Mouse (Mus musculus) ES-E14 (cell line): ENCODE data around the gene Flywch2. TPM values are rescaled to one million over a fixed set of nuclear protein-coding genes. Genes with fewer than 3 reads are reported as not detected.

ENCODE experiments used
- DNase-seq: peaks from one replicate; pipeline ENCODE4 v3.0.0-alpha.2; 2013; ENCODE audit warnings: low read depth, low spot score
- H3K27ac ChIP-seq: 2 replicates; pipeline ENCODE4 v1.5.1; 2012; ENCODE audit warnings: low read depth, mild to moderate bottlenecking, low read length, moderate library complexity, mixed read lengths; ENCODE audit not compliant: poor library complexity, insufficient read depth, severe bottlenecking
- H3K36me3 ChIP-seq: 2 replicates; pipeline ENCODE4 v1.6.1; 2012; ENCODE audit warnings: mild to moderate bottlenecking, low read length, moderate library complexity, mixed read lengths; ENCODE audit not compliant: control insufficient read depth, poor library complexity, insufficient read depth, severe bottlenecking
- H3K4me1 ChIP-seq, 2 experiments: fragments of 150-350 bp in 1 of 2; sonication (generic) in 1 of 2; 2 replicates each; pipeline ENCODE4 v1.6.1; 2012; ENCODE audit warnings: low read length in 2 of 2, mild to moderate bottlenecking in 1 of 2, mixed read lengths in 1 of 2; ENCODE audit not compliant: control insufficient read depth in 2 of 2, insufficient read depth in 2 of 2, poor library complexity in 1 of 2
- H3K4me3 ChIP-seq, 2 experiments: fragments of 150-350 bp in 1 of 2; sonication (generic) in 1 of 2; 2 replicates each; pipeline ENCODE4 v1.5.1; 2012; ENCODE audit warnings: low read length in 2 of 2, low read depth in 1 of 2, mild to moderate bottlenecking in 1 of 2, mixed read lengths in 1 of 2; ENCODE audit not compliant: insufficient read depth in 1 of 2, poor library complexity in 1 of 2, severe bottlenecking in 1 of 2
- H3K9ac ChIP-seq: 2 replicates; pipeline ENCODE4 v1.6.1; 2012; ENCODE audit warnings: low read depth, mild to moderate bottlenecking, low read length, mixed read lengths; ENCODE audit not compliant: poor library complexity, insufficient read depth, severe bottlenecking
- H3K9me3 ChIP-seq: fragments of 150-350 bp; sonication (generic); 2 replicates; pipeline ENCODE4 v1.6.1; 2012; ENCODE audit warnings: low read depth, mild to moderate bottlenecking, low read length; ENCODE audit not compliant: control insufficient read depth, insufficient read depth
- CHD2 ChIP-seq: IDR thresholded peaks from 2 replicates; pipeline ENCODE4 v1.6.1; 2014; ENCODE audit warnings: mild to moderate bottlenecking, low read depth, low read length, inconsistent platforms
- HCFC1 ChIP-seq: IDR thresholded peaks from 2 replicates; pipeline ENCODE4 v1.6.1; 2012; ENCODE audit warnings: low read length, inconsistent platforms, borderline replicate concordance; ENCODE audit not compliant: insufficient read depth
- MAFK ChIP-seq: IDR thresholded peaks from 2 replicates; pipeline ENCODE4 v1.6.1; 2014; ENCODE audit warnings: mild to moderate bottlenecking, low read depth, low read length, inconsistent platforms; ENCODE audit not compliant: insufficient read depth
- ZC3H11A ChIP-seq: IDR thresholded peaks from 2 replicates; pipeline ENCODE4 v1.6.1; 2012; ENCODE audit warnings: low read depth, mild to moderate bottlenecking, inconsistent platforms, low read length, borderline replicate concordance
- ZNF384 ChIP-seq: IDR thresholded peaks from 2 replicates; pipeline ENCODE4 v1.6.1; 2012; ENCODE audit warnings: low read depth, low read length, inconsistent platforms
- in situ Hi-C, 2 experiments: fragments of 600-800 bp; cut with MboI; formaldehyde crosslinking; loops; one replicate each; pipeline ENCODE4 v1.15.1; 2025; ENCODE audit warnings: low sequenced_read_pairs in 2 of 2, inconsistent platforms in 1 of 2; ENCODE audit not compliant: unreplicated experiment in 2 of 2
- total RNA-seq: library from RNA; depleted of rRNA; stranded (reverse); fragments of 300-350 nt; gene quantifications from 2 replicates; pipeline ENCODE4 v1.2.3, GENCODE M21; 2012

The Flywch2 gene
- total RNA-seq, 1 experiment, result 8.0 TPM

- TF ChIP-seq HCFC1 (no peak), CHD2 (no peak), ZNF384 (no peak), MAFK (no peak), ZC3H11A (no peak)
- no peak overlapping the region for H3K9ac ChIP-seq
- peaks cover 0 to 23% of the 10 kb centered on the region in 2 experiments; a peak in 1 of 4 replicates for H3K4me1 ChIP-seq
- in situ Hi-C loops, result no loop called here
- H3K27ac ChIP-seq, result no peak overlapping the region
- peaks cover 33% of the 10 kb centered on the region for H3K9me3 ChIP-seq
- H3K4me3 ChIP-seq, result no peak overlapping the region
- peaks cover 92% of the 10 kb centered on the region for H3K36me3 ChIP-seq
- no peak for DNase-seq
Measured at GRCm38 (mm10) chr17:23820731-23821130, 34.9 kb upstream of the Flywch2 start.

GRCm38 (mm10) chr17:23819235-23819634 is 33.4 kb upstream of the Flywch2 start:
- Histone ChIP-seq H3K36me3 (peaks cover 92% of the 10 kb centered on the region), H3K9ac (no peak overlapping the region), H3K4me3 (no peak overlapping the region), H3K4me1 (peaks cover 0 to 18% of the 10 kb centered on the region in 2 experiments; a peak in 1 of 4 replicates), H3K27ac (no peak overlapping the region), H3K9me3 (peaks cover 44% of the 10 kb centered on the region)
- DNase-seq, result no peak
- in situ Hi-C loops, result no loop called here
- no peak for TF ChIP-seq ZC3H11A
- no peak for TF ChIP-seq HCFC1
- TF ChIP-seq CHD2, result no peak
- no peak for TF ChIP-seq ZNF384
- no peak for TF ChIP-seq MAFK

GRCm38 (mm10) chr17:23818579-23818978 is 32.7 kb upstream of the Flywch2 start:
- no peak for DNase-seq
- H3K27ac ChIP-seq, result no peak overlapping the region
- TF ChIP-seq CHD2 (no peak), HCFC1 (no peak), ZNF384 (no peak), MAFK (no peak), ZC3H11A (no peak)
- in situ Hi-C loops, result no loop called here
- H3K36me3 ChIP-seq, result peaks cover 93% of the 10 kb centered on the region
- no peak overlapping the region for H3K9ac ChIP-seq
- peaks cover 49% of the 10 kb centered on the region for H3K9me3 ChIP-seq
- peaks cover 0 to 18% of the 10 kb centered on the region in 2 experiments; a peak in 1 of 4 replicates for H3K4me1 ChIP-seq
- no peak overlapping the region for H3K4me3 ChIP-seq

GRCm38 (mm10) chr17:23815641-23816040 is 29.8 kb upstream of the Flywch2 start:
- DNase-seq, result no peak
- H3K4me1 ChIP-seq, result no peaks in the 10 kb centered on the region
- no peak overlapping the region for H3K9ac ChIP-seq
- H3K4me3 ChIP-seq, result no peak overlapping the region
- peak overlapping the region; percentile 8; the same call in 1 of the 2 replicates for H3K27ac ChIP-seq
- peaks cover 81% of the 10 kb centered on the region for H3K36me3 ChIP-seq
- peaks cover 59% of the 10 kb centered on the region for H3K9me3 ChIP-seq
- in situ Hi-C loops, result no loop called here
- TF ChIP-seq ZC3H11A (no peak), CHD2 (no peak), ZNF384 (no peak), HCFC1 (no peak), MAFK (no peak)

- Histone ChIP-seq H3K9me3 (peaks cover 5% of the 10 kb centered on the region), H3K4me1 (peaks cover 0 to 4% of the 10 kb centered on the region in 2 experiments; a peak in 2 of 4 replicates), H3K9ac (no peak overlapping the region), H3K4me3 (no peak overlapping the region), H3K36me3 (peaks cover 42% of the 10 kb centered on the region), H3K27ac (no peak overlapping the region)
- in situ Hi-C loops, result no loop called here
- no peak for DNase-seq
- no peak for TF ChIP-seq HCFC1
- no peak for TF ChIP-seq ZC3H11A
Measured at GRCm38 (mm10) chr17:23807918-23808317, 22.0 kb upstream of the Flywch2 start.
